Mouse (Mus musculus): ENCODE measurements around the gene Noxo1.
A peak's percentile ranks its signal among the peaks of the same experiment; 100 is the strongest.
"Not testable (repeated sequence)": the region's sequence is repeated elsewhere in the genome, so short reads cannot be mapped to it uniquely, and the experiment has no call there.

Gene Noxo1

GRCm38 (mm10) chr17:24677500-24678080 is 18.4 kb upstream of the Noxo1 start:
- DNase-seq: peak in 1 of 2 experiments; percentile 2

- peak in 1 of 2 experiments; percentile 38 for DNase-seq
Observed at GRCm38 (mm10) chr17:24686514-24686913, 9.5 kb upstream of the Noxo1 start.

GRCm38 (mm10) chr17:24687146-24687595 is 8.9 kb upstream of the Noxo1 start:
- peak; percentile 53 to 54 for DNase-seq

GRCm38 (mm10) chr17:24687599-24687998 is 8.4 kb upstream of the Noxo1 start:
- no peak for DNase-seq

GRCm38 (mm10) chr17:24689251-24690081 is 6.6 kb upstream of the Noxo1 start, which contains the start of gene Syngr3:
TSS of gene Syngr3 (minus strand) at chr17:24689955.
- peak; percentile 53 to 76 for DNase-seq

- DNase-seq: no peak
Observed at GRCm38 (mm10) chr17:24692385-24692784, 3.6 kb upstream of the Noxo1 start.

- no peak for DNase-seq
Observed at GRCm38 (mm10) chr17:24695326-24696010, 566 bp upstream of the Noxo1 start.

- DNase-seq: no peak
Observed at GRCm38 (mm10) chr17:24697985-24698384, 2.0 kb downstream of the Noxo1 start.

GRCm38 (mm10) chr17:24698715-24699114 is 2.7 kb downstream of the Noxo1 start:
- DNase-seq: no peak

- no peak for DNase-seq
Observed at GRCm38 (mm10) chr17:24699473-24699872, 3.4 kb downstream of the Noxo1 start.

GRCm38 (mm10) chr17:24701251-24701650 is 5.2 kb downstream of the Noxo1 start:
- no peak for DNase-seq

- DNase-seq: peak in 1 of 2 experiments; percentile 3
Observed at GRCm38 (mm10) chr17:24705821-24706220, 9.8 kb downstream of the Noxo1 start.

GRCm38 (mm10) chr17:24706982-24707800 is 11.2 kb downstream of the Noxo1 start, which contains the start of gene Tbl3:
TSS of gene Tbl3 (minus strand) at chr17:24707660.
- peak; percentile 92 to 96 for DNase-seq

GRCm38 (mm10) chr17:24707801-24708425 is 11.9 kb downstream of the Noxo1 start:
- no peak for DNase-seq

- no peak for DNase-seq
Observed at GRCm38 (mm10) chr17:24708646-24709045, 12.6 kb downstream of the Noxo1 start.

GRCm38 (mm10) chr17:24715556-24715955 is 19.5 kb downstream of the Noxo1 start:
- no peak for DNase-seq

- no peak for DNase-seq
Observed at GRCm38 (mm10) chr17:24716166-24716682, 20.2 kb downstream of the Noxo1 start.

GRCm38 (mm10) chr17:24717943-24718342 is 21.9 kb downstream of the Noxo1 start, which contains the start of the genes Rnf151 and Rps2:
TSS of gene Rnf151 (minus strand) at chr17:24718063.
TSS of gene Rps2 (plus strand) at chr17:24718116.
- DNase-seq: no peak

- DNase-seq: not testable (repeated sequence)
Observed at GRCm38 (mm10) chr17:24718938-24719337, 22.9 kb downstream of the Noxo1 start.

- DNase-seq: peak; percentile 97 to 99
Observed at GRCm38 (mm10) chr17:24719494-24720222, 23.6 kb downstream of the Noxo1 start.

- not testable (repeated sequence) for DNase-seq
Observed at GRCm38 (mm10) chr17:24720616-24721015, 24.6 kb downstream of the Noxo1 start.

All from cerebellum, adult 18-20 months (tissue).